Comparison of ENCODE assay signal across 9 mouse cellular contexts in the genomic region with DNA sequence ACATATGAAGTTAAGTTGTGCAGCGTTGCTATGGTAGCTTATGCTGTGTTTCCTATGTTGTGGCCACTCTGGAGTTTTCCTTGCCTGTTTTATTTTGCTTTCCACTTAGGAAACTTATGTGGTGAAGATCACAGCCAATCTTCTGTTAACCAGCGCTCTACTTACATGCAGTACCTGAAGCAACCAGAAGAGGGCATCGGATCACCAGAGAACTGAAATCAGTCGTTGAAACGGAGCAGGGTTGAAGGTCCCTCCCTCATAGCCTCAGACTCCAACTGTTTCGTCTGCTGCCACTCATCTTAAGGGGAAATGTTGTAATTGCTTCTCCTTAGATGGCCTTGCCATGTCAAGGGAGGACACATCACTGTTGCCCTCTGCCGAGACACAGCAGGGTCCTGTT. TPM values are rescaled to one million over a fixed set of nuclear protein-coding genes. Genes with fewer than 3 reads are reported as not detected.
A peak's percentile ranks its signal among the peaks of the same experiment; 100 is the strongest.
DNase-seq lines count a peak whose midpoint lies in the region; ATAC-seq and TF ChIP-seq lines count a peak whose summit lies in the region.
"Had no signal": no experiment of that assay in that cellular context is flagged by ENCODE, and none has a peak within 500 bp of the region (broad histone marks: within the 10 kb centered on the region; RNA-seq: fewer than 3 reads in every experiment).

No protein-coding gene starts in this region.

- 12% methylated on average over 7 of the region's 7 CpGs for WGBS in lung, embryonic 16.5 days

- no peak overlapping the region for H3K4me3 ChIP-seq in lung, embryonic 16.5 days (ENCODE audit: low read length)

- peaks cover 2% of the 10 kb centered on the region; the same call in 1 of the 2 replicates for H3K27me3 ChIP-seq in lung, embryonic 16.5 days (ENCODE audit: control insufficient read depth, insufficient read depth, low read depth, low read length)

- no peaks in the 10 kb centered on the region for H3K36me3 ChIP-seq in lung, embryonic 16.5 days (ENCODE audit: control insufficient read depth, insufficient read depth, low read length)

- peak; percentile 95 for DNase-seq in 416B (ENCODE audit: low read depth)
- DNase-seq in CD8-positive naive resting alpha-beta T cell, adult 2 months (ENCODE audit: low read depth in 2 of 2, low spot score in 2 of 2) = peak; percentile 62 to 74
- DNase-seq in brain, embryonic 14.5 days (ENCODE audit: low read depth) = peak; percentile 80
- peak; percentile 63 to 94 for DNase-seq in frontal cortex, adult 2 months (ENCODE audit: extremely low spot score in 1 of 2, low spot score in 1 of 2)
- peak; percentile 83 for DNase-seq in kidney, postnatal 14 days
- peak; percentile 68 for DNase-seq in retina, postnatal 7 days (ENCODE audit: low read depth, low spot score)
- DNase-seq in urinary bladder, postnatal 4 days (ENCODE audit: low spot score in 2 of 2) = peak; percentile 46 to 82

- no peak overlapping the region for H3K4me2 ChIP-seq in lung, embryonic 16.5 days (ENCODE audit: low read depth, low read length)

- TF ChIP-seq CTCF in brain, embryonic 14.5 days (IDR thresholded peaks at IDR 0.05; ENCODE audit: borderline replicate concordance, extremely low read depth, insufficient read depth, insufficient read length) = peak; percentile 83

- no peak overlapping the region for H3K9ac ChIP-seq in lung, embryonic 16.5 days (ENCODE audit: low read length)

- H3K4me1 ChIP-seq in lung, embryonic 16.5 days (replicated peaks; ENCODE audit: control insufficient read depth, insufficient read depth, low read length) = no peaks in the 10 kb centered on the region

- H3K9me3 ChIP-seq in lung, embryonic 16.5 days (ENCODE audit: control insufficient read depth, low read length) = 0 out of 2 replicates have a peak, but pooled peaks cover 2% of the 10 kb centered on the region

- no peak for TF ChIP-seq POLR2A in brain, embryonic 14.5 days (IDR thresholded peaks at IDR 0.05; ENCODE audit: borderline replicate concordance, extremely low read depth, insufficient read depth, insufficient read length, poor library complexity, severe bottlenecking)

- H3K27ac ChIP-seq in lung, embryonic 16.5 days (ENCODE audit: low read length) = no peak overlapping the region

- ATAC-seq in lung, embryonic 16.5 days (ENCODE audit: low read depth) = 0 out of 2 replicates have a peak, but pooled peaks have one; percentile 20

RNA-seq across cellular contexts. Expression of gene Pla2g5, which starts 3.1 kb away (rescaled TPM):
- 0.61 and 0.94 TPM in 2 replicates for polyA plus RNA-seq in brain, embryonic 14.5 days (2012; rRNA removed)
- 6.4 and 9.2 TPM in 2 replicates for polyA plus RNA-seq in frontal cortex, adult 2 months (2012; rRNA removed)
- 0.58 and 0.60 TPM in 2 replicates for polyA plus RNA-seq in lung, embryonic 16.5 days (2015; fragmentation: Nextera tagmentation; extraction: Ambion mirVana)

RNA-seq across cellular contexts. Expression of gene Gm13030, which starts 7.4 kb away (rescaled TPM):
- not detected in 2 replicates for polyA plus RNA-seq in brain, embryonic 14.5 days (2012; rRNA removed)
- polyA plus RNA-seq in frontal cortex, adult 2 months (2012; rRNA removed) = not detected in 2 replicates
- polyA plus RNA-seq in lung, embryonic 16.5 days (2015; fragmentation: Nextera tagmentation; extraction: Ambion mirVana) = not detected in 2 replicates
- polyA plus RNA-seq: heart, embryonic 16.5 days had no signal

RNA-seq across cellular contexts. Expression of gene Pla2g2e, which starts 11.3 kb away (rescaled TPM):
- not detected in 2 replicates for polyA plus RNA-seq in brain, embryonic 14.5 days (2012; rRNA removed)
- polyA plus RNA-seq in frontal cortex, adult 2 months (2012; rRNA removed) = 0.19 TPM in 1 of 2 replicates, not detected in the other
- not detected in 2 replicates for polyA plus RNA-seq in lung, embryonic 16.5 days (2015; fragmentation: Nextera tagmentation; extraction: Ambion mirVana)

RNA-seq across cellular contexts. Expression of gene Otud3, which starts 47.3 kb away (rescaled TPM):
- 7.0 and 9.8 TPM in 2 replicates for polyA plus RNA-seq in brain, embryonic 14.5 days (2012; rRNA removed)
- 11.3 and 13.3 TPM in 2 replicates for polyA plus RNA-seq in frontal cortex, adult 2 months (2012; rRNA removed)
- polyA plus RNA-seq in lung, embryonic 16.5 days (2015; fragmentation: Nextera tagmentation; extraction: Ambion mirVana) = 3.1 TPM in 2 replicates
